Mouse (Mus musculus) neural tube, embryonic 15.5 days (tissue): Measurements from ENCODE around the gene Pip4k2c. TPM values are rescaled to one million over a fixed set of nuclear protein-coding genes. Genes with fewer than 3 reads are reported as not detected.

ENCODE experiments used
- ATAC-seq: fragments of 200-750 bp; cut with Nextera tagmentation; 2 replicates; pipeline ENCODE4 v1.8.0; 2017; ENCODE audit warnings: mild to moderate bottlenecking, moderate TSS enrichment, moderate library complexity; ENCODE audit not compliant: low FRiP score
- H3K27ac ChIP-seq: fragments of 300-500 bp; sonication (generic); replicated peaks from 2 replicates; pipeline ENCODE4 v1.5.1; 2015; ENCODE audit warnings: mild to moderate bottlenecking, inconsistent platforms
- H3K27me3 ChIP-seq: fragments of 300-500 bp; sonication (generic); replicated peaks from 2 replicates; pipeline ENCODE4 v1.6.1; 2015; ENCODE audit warnings: inconsistent platforms
- H3K36me3 ChIP-seq: fragments of 300-500 bp; sonication (generic); 2 replicates; pipeline ENCODE4 v1.6.1; 2015; ENCODE audit warnings: inconsistent platforms
- H3K4me1 ChIP-seq: fragments of 300-500 bp; sonication (generic); 2 replicates; pipeline ENCODE4 v1.6.1; 2015; ENCODE audit warnings: inconsistent platforms
- H3K4me2 ChIP-seq: fragments of 300-500 bp; sonication (generic); 2 replicates; pipeline ENCODE4 v1.6.1; 2015; ENCODE audit warnings: inconsistent platforms, mild to moderate bottlenecking, moderate library complexity
- H3K4me3 ChIP-seq: fragments of 300-500 bp; sonication (generic); replicated peaks from 2 replicates; pipeline ENCODE4 v1.5.1; 2015; ENCODE audit warnings: mild to moderate bottlenecking, inconsistent platforms
- H3K9ac ChIP-seq: fragments of 300-500 bp; sonication (generic); replicated peaks from 2 replicates; pipeline ENCODE4 v1.6.1; 2015; ENCODE audit warnings: mild to moderate bottlenecking, inconsistent platforms
- H3K9me3 ChIP-seq: fragments of 300-500 bp; sonication (generic); replicated peaks from 2 replicates; pipeline ENCODE4 v1.6.1; 2016; ENCODE audit warnings: inconsistent platforms
- WGBS: fragments of 180-500 bp; shearing (Covaris S2); methylation state at CpG from one replicate; pipeline ENCODE4 v1.1.7; 2015; ENCODE audit warnings: mixed read lengths; 5-methylcytosine and 5-hydroxymethylcytosine counted together
- polyA plus RNA-seq: library from polyadenylated mRNA; unstranded; fragments of >200 nt; fragmentation: Nextera tagmentation; extraction: Ambion mirVana; gene quantifications from 2 replicates; pipeline ENCODE4 v1.2.1, GENCODE M21; 2015

Gene Pip4k2c
- polyA plus RNA-seq, 1 experiment from 2014 or later, result 19.8 TPM

- Histone ChIP-seq H3K27me3 (0 out of 2 replicates have a peak, but pooled peaks cover 3% of the 10 kb centered on the region), H3K9ac (peak overlapping the region; percentile 89), H3K27ac (peak overlapping the region; percentile 84; the same call in 1 of the 2 replicates), H3K36me3 (peaks cover 22% of the 10 kb centered on the region), H3K4me2 (peak overlapping the region; percentile 97), H3K4me1 (peaks cover 55% of the 10 kb centered on the region), H3K9me3 (no peaks in the 10 kb centered on the region), H3K4me3 (peak overlapping the region; percentile 75)
- no peak for ATAC-seq
- WGBS, result 22% methylated on average over 10 of the region's 10 CpGs
Measured at GRCm38 (mm10) chr10:127187371-127188078, 23.9 kb downstream of the Pip4k2c start.

GRCm38 (mm10) chr10:127186451-127186850 is 24.9 kb downstream of the Pip4k2c start:
- no peak overlapping the region for H3K4me3 ChIP-seq
- no peak for ATAC-seq
- H3K4me2 ChIP-seq, result no peak overlapping the region
- H3K9me3 ChIP-seq, result no peaks in the 10 kb centered on the region
- peaks cover 50% of the 10 kb centered on the region for H3K4me1 ChIP-seq
- peaks cover 13% of the 10 kb centered on the region for H3K36me3 ChIP-seq
- 73% methylated on average over 1 of the region's 1 CpGs for WGBS
- 0 out of 2 replicates have a peak, but pooled peaks cover 3% of the 10 kb centered on the region for H3K27me3 ChIP-seq
- no peak overlapping the region for H3K27ac ChIP-seq
- H3K9ac ChIP-seq, result no peak overlapping the region

- no peak overlapping the region for H3K4me3 ChIP-seq
- peaks cover 42% of the 10 kb centered on the region for H3K4me1 ChIP-seq
- no peak for ATAC-seq
- 85% methylated on average over 15 of the region's 15 CpGs for WGBS
- peaks cover 7% of the 10 kb centered on the region; the same call in 1 of the 2 replicates for H3K36me3 ChIP-seq
- no peak overlapping the region for H3K9ac ChIP-seq
- H3K27me3 ChIP-seq, result peaks cover 12% of the 10 kb centered on the region; the same call in 1 of the 2 replicates
- no peak overlapping the region for H3K27ac ChIP-seq
- H3K4me2 ChIP-seq, result no peak overlapping the region
- no peaks in the 10 kb centered on the region for H3K9me3 ChIP-seq
Measured at GRCm38 (mm10) chr10:127185506-127185905, 25.9 kb downstream of the Pip4k2c start.

- 74% methylated on average over 9 of the region's 9 CpGs for WGBS
- no peak overlapping the region for H3K9ac ChIP-seq
- no peak overlapping the region for H3K27ac ChIP-seq
- peaks cover 16% of the 10 kb centered on the region for H3K27me3 ChIP-seq
- H3K36me3 ChIP-seq, result peaks cover 7% of the 10 kb centered on the region; the same call in 1 of the 2 replicates
- H3K4me2 ChIP-seq, result no peak overlapping the region
- H3K4me1 ChIP-seq, result peaks cover 42% of the 10 kb centered on the region
- H3K9me3 ChIP-seq, result no peaks in the 10 kb centered on the region
- no peak overlapping the region for H3K4me3 ChIP-seq
- no peak for ATAC-seq
Measured at GRCm38 (mm10) chr10:127185101-127185500, 26.3 kb downstream of the Pip4k2c start.

- Histone ChIP-seq H3K4me2 (peak overlapping the region; percentile 27), H3K4me3 (no peak overlapping the region), H3K4me1 (peaks cover 34% of the 10 kb centered on the region), H3K36me3 (peaks cover 7% of the 10 kb centered on the region; the same call in 1 of the 2 replicates), H3K9me3 (no peaks in the 10 kb centered on the region), H3K9ac (peak overlapping the region; percentile 4; the same call in 1 of the 2 replicates), H3K27me3 (peaks cover 29% of the 10 kb centered on the region), H3K27ac (no peak overlapping the region)
- no peak for ATAC-seq
- WGBS, result 15% methylated on average over 20 of the region's 20 CpGs
Measured at GRCm38 (mm10) chr10:127183759-127184158, 27.6 kb downstream of the Pip4k2c start.

GRCm38 (mm10) chr10:127182624-127183023 is 28.8 kb downstream of the Pip4k2c start:
- Histone ChIP-seq H3K27me3 (peaks cover 39% of the 10 kb centered on the region), H3K4me1 (peaks cover 37% of the 10 kb centered on the region), H3K9ac (no peak overlapping the region), H3K36me3 (peaks cover 7% of the 10 kb centered on the region; the same call in 1 of the 2 replicates), H3K9me3 (no peaks in the 10 kb centered on the region), H3K27ac (no peak overlapping the region), H3K4me2 (no peak overlapping the region), H3K4me3 (no peak overlapping the region)
- ATAC-seq, result no peak
- WGBS, result 79% methylated on average over 4 of the region's 4 CpGs

- ATAC-seq, result no peak
- peaks cover 50% of the 10 kb centered on the region for H3K27me3 ChIP-seq
- 80% methylated on average over 6 of the region's 6 CpGs for WGBS
Measured at GRCm38 (mm10) chr10:127181566-127181965, 29.8 kb downstream of the Pip4k2c start.

GRCm38 (mm10) chr10:127180695-127181047 is 30.7 kb downstream of the Pip4k2c start:
- Histone ChIP-seq H3K27me3 (peaks cover 59% of the 10 kb centered on the region), H3K9me3 (no peaks in the 10 kb centered on the region), H3K36me3 (peaks cover 3% of the 10 kb centered on the region; the same call in 1 of the 2 replicates), H3K4me3 (no peak overlapping the region), H3K4me2 (peak overlapping the region; percentile 48), H3K27ac (no peak overlapping the region), H3K9ac (0 out of 2 replicates have a peak overlapping the region, but pooled peaks have one; percentile 21), H3K4me1 (peaks cover 35% of the 10 kb centered on the region)
- no peak for ATAC-seq
- WGBS, result 22% methylated on average over 3 of the region's 3 CpGs

More at GRCm38 (mm10) chr10:127181566-127181965, 29.8 kb downstream of the Pip4k2c start:
- Histone ChIP-seq H3K4me2 (no peak overlapping the region), H3K36me3 (peaks cover 4% of the 10 kb centered on the region; the same call in 1 of the 2 replicates), H3K27ac (no peak overlapping the region), H3K4me1 (peaks cover 35% of the 10 kb centered on the region), H3K4me3 (no peak overlapping the region), H3K9ac (no peak overlapping the region), H3K9me3 (no peaks in the 10 kb centered on the region)

- WGBS, result 1% methylated on average over 34 of the region's 34 CpGs
- peak within 1 kb of the TSS; percentile 20 for H3K4me3 ChIP-seq
- no peak within 1 kb of the TSS for H3K27ac ChIP-seq
- ATAC-seq, result no peak
- H3K4me1 ChIP-seq, result peaks cover 35% of the 10 kb centered on the region
- peak within 1 kb of the TSS; percentile 48 for H3K4me2 ChIP-seq
- 0 out of 2 replicates have a peak, but pooled peaks cover 3% of the 10 kb centered on the region for H3K36me3 ChIP-seq
- peaks cover 63% of the 10 kb centered on the region for H3K27me3 ChIP-seq
- 0 out of 2 replicates have a peak within 1 kb of the TSS, but pooled peaks have one; percentile 21 for H3K9ac ChIP-seq
- no peaks in the 10 kb centered on the region for H3K9me3 ChIP-seq
Measured at GRCm38 (mm10) chr10:127179871-127180694, 31.3 kb downstream of the Pip4k2c start, which contains the start of gene Slc26a10. Gene Slc26a10 (minus strand): TSS chr10:127180645.

GRCm38 (mm10) chr10:127178286-127179027 is 32.9 kb downstream of the Pip4k2c start:
- peaks cover 67% of the 10 kb centered on the region for H3K27me3 ChIP-seq
- H3K4me1 ChIP-seq, result peaks cover 27% of the 10 kb centered on the region
- H3K9me3 ChIP-seq, result no peaks in the 10 kb centered on the region
- peak overlapping the region; percentile 27 for H3K4me3 ChIP-seq
- ATAC-seq, result no peak
- H3K9ac ChIP-seq, result no peak overlapping the region
- no peak overlapping the region for H3K27ac ChIP-seq
- peak overlapping the region; percentile 57 for H3K4me2 ChIP-seq
- peaks cover 8% of the 10 kb centered on the region; the same call in 1 of the 2 replicates for H3K36me3 ChIP-seq
- 2% methylated on average over 41 of the region's 41 CpGs for WGBS

GRCm38 (mm10) chr10:127177719-127178118 is 33.7 kb downstream of the Pip4k2c start:
- ATAC-seq, result peak; percentile 58; the same call in 1 of the 2 replicates
- no peak overlapping the region for H3K27ac ChIP-seq
- peak overlapping the region; percentile 57 for H3K4me2 ChIP-seq
- no peaks in the 10 kb centered on the region for H3K9me3 ChIP-seq
- peaks cover 11% of the 10 kb centered on the region for H3K36me3 ChIP-seq
- peaks cover 27% of the 10 kb centered on the region for H3K4me1 ChIP-seq
- peaks cover 64% of the 10 kb centered on the region for H3K27me3 ChIP-seq
- H3K9ac ChIP-seq, result no peak overlapping the region
- 2% methylated on average over 23 of the region's 23 CpGs for WGBS
- H3K4me3 ChIP-seq, result peak overlapping the region; percentile 27
